Mouse (Mus musculus): ENCODE results near the gene Dcaf8. TPM values are rescaled to one million over a fixed set of nuclear protein-coding genes. Genes with fewer than 3 reads are reported as not detected.

The Dcaf8 gene
- polyA plus RNA-seq, 1 experiment from 2014 or later: 114 TPM

DNA sequence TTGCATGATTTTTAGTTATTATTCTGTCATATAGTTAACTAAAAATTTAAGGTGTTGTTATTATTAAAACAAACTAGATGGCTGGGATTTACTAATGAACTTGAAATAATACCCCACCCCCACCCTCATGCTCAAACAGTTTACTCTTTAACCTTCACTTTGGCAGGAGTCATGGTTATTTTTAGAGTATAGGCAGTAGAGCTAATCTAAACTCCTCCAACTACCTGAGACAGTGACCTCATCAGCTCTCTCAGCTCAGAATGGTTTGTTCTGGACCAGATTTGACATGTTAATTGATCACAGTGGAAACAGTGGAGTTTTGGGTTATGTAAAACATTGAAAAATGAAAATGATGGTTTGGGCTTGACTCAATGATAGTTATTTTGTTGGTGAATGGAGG, 12.6 kb downstream of the Dcaf8 start:
- Histone ChIP-seq H3K36me3 (ENCODE audit: control insufficient read depth, insufficient read depth, low read length) (peaks cover 25% of the 10 kb centered on the region), H3K4me2 (replicated peaks; ENCODE audit: low read depth, low read length) (no peak overlapping the region), H3K27me3 (ENCODE audit: control insufficient read depth, insufficient read depth, low read length) (no peaks in the 10 kb centered on the region), H3K9ac (ENCODE audit: low read depth, low read length) (no peak overlapping the region), H3K9me3 (ENCODE audit: control insufficient read depth, low read length) (no peaks in the 10 kb centered on the region), H3K4me1 (ENCODE audit: control insufficient read depth, insufficient read depth, low read length) (peaks cover 9% of the 10 kb centered on the region; the same call in 1 of the 2 replicates), H3K27ac (ENCODE audit: low read depth, low read length) (no peak overlapping the region), H3K4me3 (ENCODE audit: low read length) (no peak overlapping the region)
- ATAC-seq (ENCODE audit: low FRiP score, low TSS enrichment): no peak

DNA sequence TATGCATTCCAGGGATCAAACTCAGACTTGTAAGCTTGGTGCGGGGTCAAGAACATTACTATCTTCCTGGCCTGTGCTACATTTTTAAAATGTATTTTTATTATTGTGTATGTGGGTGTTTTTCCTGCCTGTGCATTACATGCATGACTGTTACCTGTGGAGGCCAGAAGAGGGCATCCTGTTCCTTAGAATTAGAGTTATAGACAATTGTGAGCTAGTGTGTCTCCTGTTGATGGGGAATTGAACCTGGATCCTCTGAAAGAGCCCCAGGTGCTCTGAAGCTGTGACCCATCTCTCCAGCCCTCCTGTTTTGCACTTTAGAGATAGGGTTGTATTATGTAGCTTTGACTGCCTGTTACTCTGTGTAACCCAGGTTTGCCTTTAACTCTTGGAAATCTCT, 14.1 kb downstream of the Dcaf8 start:
- ATAC-seq (ENCODE audit: low FRiP score, low TSS enrichment): 0 out of 2 replicates have a peak, but pooled peaks have one; percentile 40
- peaks cover 26% of the 10 kb centered on the region; the same call in 1 of the 2 replicates for H3K36me3 ChIP-seq (ENCODE audit: control insufficient read depth, insufficient read depth, low read length)
- H3K9me3 ChIP-seq (ENCODE audit: control insufficient read depth, low read length): no peaks in the 10 kb centered on the region
- no peak overlapping the region for H3K27ac ChIP-seq (ENCODE audit: low read depth, low read length)
- H3K27me3 ChIP-seq (ENCODE audit: control insufficient read depth, insufficient read depth, low read length): no peaks in the 10 kb centered on the region
- peaks cover 9% of the 10 kb centered on the region; the same call in 1 of the 2 replicates for H3K4me1 ChIP-seq (ENCODE audit: control insufficient read depth, insufficient read depth, low read length)
- H3K4me2 ChIP-seq (replicated peaks; ENCODE audit: low read depth, low read length): no peak overlapping the region
- no peak overlapping the region for H3K9ac ChIP-seq (ENCODE audit: low read depth, low read length)
- 98% methylated on average over 1 of the region's 1 CpGs for WGBS
- no peak overlapping the region for H3K4me3 ChIP-seq (ENCODE audit: low read length)

DNA sequence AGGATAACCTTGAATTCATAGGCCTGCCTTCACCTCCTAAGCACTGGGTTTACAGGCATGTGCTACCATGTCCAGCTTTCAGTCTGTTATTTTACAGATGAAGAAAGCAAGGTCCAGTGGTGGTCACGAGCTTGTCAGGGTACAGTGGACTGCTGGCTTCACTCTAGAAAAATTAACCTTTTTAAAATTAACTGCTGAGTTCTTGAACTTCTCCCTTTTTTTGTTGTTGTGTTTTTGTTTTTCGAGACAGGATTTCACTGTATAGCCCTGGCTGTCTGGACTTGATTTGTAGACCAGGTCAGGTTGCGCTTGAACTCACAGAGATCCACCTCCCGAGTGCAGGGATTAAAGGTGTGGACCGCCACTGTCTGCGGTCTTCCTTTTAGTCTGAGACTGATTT, 15.1 kb downstream of the Dcaf8 start:
- H3K4me2 ChIP-seq (replicated peaks; ENCODE audit: low read depth, low read length): no peak overlapping the region
- peaks cover 9% of the 10 kb centered on the region; the same call in 1 of the 2 replicates for H3K4me1 ChIP-seq (ENCODE audit: control insufficient read depth, insufficient read depth, low read length)
- no peak for ATAC-seq (ENCODE audit: low FRiP score, low TSS enrichment)
- H3K9me3 ChIP-seq (ENCODE audit: control insufficient read depth, low read length): no peaks in the 10 kb centered on the region
- no peak overlapping the region for H3K27ac ChIP-seq (ENCODE audit: low read depth, low read length)
- no peak overlapping the region for H3K9ac ChIP-seq (ENCODE audit: low read depth, low read length)
- H3K36me3 ChIP-seq (ENCODE audit: control insufficient read depth, insufficient read depth, low read length): peaks cover 34% of the 10 kb centered on the region; the same call in 1 of the 2 replicates
- H3K27me3 ChIP-seq (ENCODE audit: control insufficient read depth, insufficient read depth, low read length): no peaks in the 10 kb centered on the region
- H3K4me3 ChIP-seq (ENCODE audit: low read length): no peak overlapping the region
- WGBS: 45% methylated on average over 6 of the region's 6 CpGs

DNA sequence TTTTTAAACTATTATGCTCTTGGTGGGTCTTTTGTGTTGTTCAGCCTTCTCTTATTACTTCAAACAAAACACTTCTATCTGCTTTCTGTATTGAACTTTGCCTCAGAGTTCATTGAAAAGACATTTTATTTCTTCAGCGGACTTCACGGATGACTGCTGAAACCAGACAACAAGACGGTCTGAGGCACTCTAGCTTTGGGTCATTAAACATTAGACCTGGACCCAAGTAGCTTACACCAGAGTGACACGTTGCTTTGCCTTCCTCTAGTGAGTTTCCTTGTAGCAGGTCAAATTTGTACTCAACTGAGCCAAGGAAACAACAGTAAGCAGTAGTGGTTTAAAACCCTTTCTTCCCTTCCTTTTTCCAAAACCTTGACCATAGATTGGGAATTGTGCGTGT, 20.0 kb downstream of the Dcaf8 start:
- H3K27ac ChIP-seq (ENCODE audit: low read depth, low read length): no peak overlapping the region
- no peaks in the 10 kb centered on the region for H3K9me3 ChIP-seq (ENCODE audit: control insufficient read depth, low read length)
- H3K36me3 ChIP-seq (ENCODE audit: control insufficient read depth, insufficient read depth, low read length): peaks cover 62% of the 10 kb centered on the region
- no peak overlapping the region for H3K9ac ChIP-seq (ENCODE audit: low read depth, low read length)
- peaks cover 2% of the 10 kb centered on the region; the same call in 1 of the 2 replicates for H3K4me1 ChIP-seq (ENCODE audit: control insufficient read depth, insufficient read depth, low read length)
- no peak overlapping the region for H3K4me2 ChIP-seq (replicated peaks; ENCODE audit: low read depth, low read length)
- peak; percentile 83 for ATAC-seq (ENCODE audit: low FRiP score, low TSS enrichment)
- no peak overlapping the region for H3K4me3 ChIP-seq (ENCODE audit: low read length)
- no peaks in the 10 kb centered on the region for H3K27me3 ChIP-seq (ENCODE audit: control insufficient read depth, insufficient read depth, low read length)
- WGBS: 44% methylated on average over 5 of the region's 5 CpGs

DNA sequence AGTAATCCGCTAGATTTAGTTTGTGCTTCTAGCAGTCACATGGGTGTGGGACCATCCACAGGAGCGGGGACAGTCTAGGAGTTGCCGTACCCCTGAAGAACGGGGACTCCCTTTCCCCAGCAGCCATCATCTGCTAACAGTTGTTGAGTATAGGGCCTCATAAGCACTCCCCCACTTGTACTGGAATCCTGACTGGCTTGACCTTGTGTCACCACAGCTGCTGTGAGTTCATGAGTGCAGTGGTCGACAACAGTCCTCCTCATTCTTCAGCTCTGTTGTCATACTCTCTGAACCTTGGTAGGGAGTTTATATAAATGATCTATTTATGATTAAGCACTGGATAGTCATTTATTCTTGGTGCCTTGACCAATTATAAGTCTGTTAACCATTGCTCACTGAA, 21.9 kb downstream of the Dcaf8 start:
- ATAC-seq (ENCODE audit: low FRiP score, low TSS enrichment): no peak
- WGBS: 92% methylated on average over 5 of the region's 5 CpGs

DNA sequence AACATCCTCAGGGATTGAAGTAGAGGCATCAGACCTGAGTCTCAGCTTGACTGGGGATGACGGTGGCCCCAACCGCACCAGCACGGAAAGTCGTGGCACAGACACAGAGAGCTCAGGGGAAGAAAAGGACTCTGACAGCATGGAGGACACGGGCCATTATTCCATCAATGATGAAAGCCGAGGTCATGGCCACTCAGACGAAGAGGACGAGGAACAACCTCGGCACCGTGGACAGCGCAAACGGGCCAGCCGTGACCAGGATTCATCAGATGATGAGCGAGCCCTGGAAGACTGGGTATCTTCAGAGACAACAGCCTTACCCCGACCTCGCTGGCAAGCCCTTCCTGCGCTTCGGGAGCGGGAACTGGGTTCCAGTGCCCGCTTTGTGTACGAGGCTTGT, 24.5 kb downstream of the Dcaf8 start:
- Histone ChIP-seq H3K36me3 (ENCODE audit: control insufficient read depth, insufficient read depth, low read length) (peaks cover 85% of the 10 kb centered on the region), H3K4me2 (replicated peaks; ENCODE audit: low read depth, low read length) (no peak overlapping the region), H3K9ac (ENCODE audit: low read depth, low read length) (no peak overlapping the region), H3K4me3 (ENCODE audit: low read length) (no peak overlapping the region), H3K27me3 (ENCODE audit: control insufficient read depth, insufficient read depth, low read length) (no peaks in the 10 kb centered on the region), H3K9me3 (ENCODE audit: control insufficient read depth, low read length) (no peaks in the 10 kb centered on the region), H3K27ac (ENCODE audit: low read depth, low read length) (no peak overlapping the region), H3K4me1 (ENCODE audit: control insufficient read depth, insufficient read depth, low read length) (no peaks in the 10 kb centered on the region)
- 62% methylated on average over 21 of the region's 21 CpGs for WGBS
- ATAC-seq (ENCODE audit: low FRiP score, low TSS enrichment): peak; percentile 16; the same call in 1 of the 2 replicates

More for the DNA sequence above, 21.9 kb downstream of the Dcaf8 start:
- Histone ChIP-seq H3K27ac (ENCODE audit: low read depth, low read length) (no peak overlapping the region), H3K36me3 (ENCODE audit: control insufficient read depth, insufficient read depth, low read length) (peaks cover 81% of the 10 kb centered on the region), H3K4me1 (ENCODE audit: control insufficient read depth, insufficient read depth, low read length) (no peaks in the 10 kb centered on the region), H3K9me3 (ENCODE audit: control insufficient read depth, low read length) (no peaks in the 10 kb centered on the region), H3K27me3 (ENCODE audit: control insufficient read depth, insufficient read depth, low read length) (no peaks in the 10 kb centered on the region), H3K9ac (ENCODE audit: low read depth, low read length) (no peak overlapping the region), H3K4me2 (replicated peaks; ENCODE audit: low read depth, low read length) (no peak overlapping the region), H3K4me3 (ENCODE audit: low read length) (no peak overlapping the region)

DNA sequence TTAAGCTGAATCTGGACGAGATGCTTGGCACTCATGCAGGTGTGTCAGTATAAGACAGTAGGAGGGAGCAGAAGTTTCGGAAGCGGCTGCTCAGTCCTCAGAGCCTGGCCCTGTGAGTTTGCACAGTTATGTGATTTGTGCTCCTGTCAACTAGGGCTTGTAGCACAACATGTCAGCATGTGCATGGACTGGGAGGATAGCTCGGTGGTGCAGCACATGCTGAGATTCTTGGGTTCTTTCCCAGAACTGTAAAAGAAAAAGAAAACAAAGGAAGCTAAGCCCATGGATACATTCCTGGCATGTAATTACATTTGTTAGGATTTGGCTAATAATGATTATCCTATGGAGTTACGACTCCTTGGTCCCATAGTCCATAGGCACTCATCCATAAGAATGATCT, 25.3 kb downstream of the Dcaf8 start:
- Histone ChIP-seq H3K4me3 (ENCODE audit: low read length) (no peak overlapping the region), H3K4me1 (ENCODE audit: control insufficient read depth, insufficient read depth, low read length) (no peaks in the 10 kb centered on the region), H3K27ac (ENCODE audit: low read depth, low read length) (no peak overlapping the region), H3K9me3 (ENCODE audit: control insufficient read depth, low read length) (no peaks in the 10 kb centered on the region), H3K4me2 (replicated peaks; ENCODE audit: low read depth, low read length) (no peak overlapping the region), H3K36me3 (ENCODE audit: control insufficient read depth, insufficient read depth, low read length) (peaks cover 87% of the 10 kb centered on the region), H3K9ac (ENCODE audit: low read depth, low read length) (no peak overlapping the region), H3K27me3 (ENCODE audit: control insufficient read depth, insufficient read depth, low read length) (no peaks in the 10 kb centered on the region)
- WGBS: 78% methylated on average over 5 of the region's 5 CpGs
- ATAC-seq (ENCODE audit: low FRiP score, low TSS enrichment): no peak

DNA sequence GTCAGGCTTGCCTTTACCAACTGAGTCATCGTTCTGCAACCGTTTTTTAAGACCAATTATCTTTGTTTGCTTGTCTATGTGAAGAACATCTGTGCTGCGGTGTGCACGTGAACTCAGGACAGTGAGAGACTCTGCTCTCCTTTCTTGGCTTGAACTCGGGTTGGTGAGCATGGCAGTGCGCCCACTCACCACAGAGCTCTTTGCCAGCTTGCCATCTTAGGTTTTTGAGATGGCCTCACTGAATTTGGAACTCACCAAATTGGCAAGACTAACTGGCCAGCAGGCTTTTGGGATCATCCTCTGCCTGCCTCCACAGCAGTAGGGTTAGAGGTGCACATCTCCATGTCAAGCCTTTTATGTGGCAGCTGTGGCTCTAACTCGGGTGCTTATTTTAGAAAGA, 29.9 kb downstream of the Dcaf8 start:
- ATAC-seq (ENCODE audit: low FRiP score, low TSS enrichment): no peak
- WGBS: 84% methylated on average over 7 of the region's 7 CpGs
- H3K27ac ChIP-seq (ENCODE audit: low read depth, low read length): no peak overlapping the region
- no peak overlapping the region for H3K9ac ChIP-seq (ENCODE audit: low read depth, low read length)
- no peak overlapping the region for H3K4me2 ChIP-seq (replicated peaks; ENCODE audit: low read depth, low read length)
- no peak overlapping the region for H3K4me3 ChIP-seq (ENCODE audit: low read length)
- H3K27me3 ChIP-seq (ENCODE audit: control insufficient read depth, insufficient read depth, low read length): no peaks in the 10 kb centered on the region
- peaks cover 91% of the 10 kb centered on the region for H3K36me3 ChIP-seq (ENCODE audit: control insufficient read depth, insufficient read depth, low read length)
- H3K9me3 ChIP-seq (ENCODE audit: control insufficient read depth, low read length): no peaks in the 10 kb centered on the region
- H3K4me1 ChIP-seq (ENCODE audit: control insufficient read depth, insufficient read depth, low read length): no peaks in the 10 kb centered on the region

DNA sequence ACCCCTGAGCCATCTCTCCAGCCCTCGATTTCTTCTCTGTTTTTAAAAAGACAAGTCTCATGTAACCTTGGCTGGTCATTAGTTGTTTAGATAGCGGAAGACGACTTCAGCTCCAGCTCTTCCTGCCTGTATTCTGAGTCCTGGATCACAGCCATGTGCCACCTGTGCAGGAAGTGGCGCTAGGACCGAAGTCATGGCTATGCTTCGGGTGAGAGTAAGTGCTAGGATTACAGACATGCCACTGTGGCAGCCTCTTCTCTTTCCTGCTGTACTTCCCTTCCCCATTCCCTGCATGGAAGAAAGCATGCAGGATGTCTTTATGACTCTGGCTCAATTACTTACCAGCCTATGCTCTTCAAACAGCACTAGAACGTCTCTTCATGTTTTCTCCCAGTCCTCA, 31.2 kb downstream of the Dcaf8 start:
- Histone ChIP-seq H3K4me2 (replicated peaks; ENCODE audit: low read depth, low read length) (no peak overlapping the region), H3K36me3 (ENCODE audit: control insufficient read depth, insufficient read depth, low read length) (peaks cover 80% of the 10 kb centered on the region), H3K27ac (ENCODE audit: low read depth, low read length) (peak overlapping the region; percentile 37; the same call in 1 of the 2 replicates), H3K9ac (ENCODE audit: low read depth, low read length) (no peak overlapping the region), H3K4me3 (ENCODE audit: low read length) (no peak overlapping the region), H3K9me3 (ENCODE audit: control insufficient read depth, low read length) (no peaks in the 10 kb centered on the region), H3K4me1 (ENCODE audit: control insufficient read depth, insufficient read depth, low read length) (no peaks in the 10 kb centered on the region), H3K27me3 (ENCODE audit: control insufficient read depth, insufficient read depth, low read length) (no peaks in the 10 kb centered on the region)
- no peak for ATAC-seq (ENCODE audit: low FRiP score, low TSS enrichment)
- 56% methylated on average over 7 of the region's 7 CpGs for WGBS

Data from kidney, embryonic 14.5 days (tissue).